Mouse (Mus musculus) heart, adult 9 months (tissue): Measurements from ENCODE around the gene Mocs2.
A peak's percentile ranks its signal among the peaks of the same experiment; 100 is the strongest.

Experiments used
- DNase-seq, 2 experiments: peaks; one replicate each; pipeline ENCODE4 v3.0.0; 2022; ENCODE audit warnings: low spot score in 2 of 2

Gene Mocs2

GRCm38 (mm10) chr13:114854023-114854422 lies 36.0 kb downstream of the Mocs2 start:
- DNase-seq: no peak

GRCm38 (mm10) chr13:114854428-114854827 lies 36.4 kb downstream of the Mocs2 start:
- no peak for DNase-seq

- peak; percentile 29 to 39 for DNase-seq
These were observed 37.7 kb downstream of the Mocs2 start for GRCm38 (mm10) chr13:114855573-114856268.

GRCm38 (mm10) chr13:114856269-114856627 lies 38.2 kb downstream of the Mocs2 start:
- no peak for DNase-seq

- no peak for DNase-seq
These were observed 39.5 kb downstream of the Mocs2 start for GRCm38 (mm10) chr13:114857525-114857924.

DNA sequence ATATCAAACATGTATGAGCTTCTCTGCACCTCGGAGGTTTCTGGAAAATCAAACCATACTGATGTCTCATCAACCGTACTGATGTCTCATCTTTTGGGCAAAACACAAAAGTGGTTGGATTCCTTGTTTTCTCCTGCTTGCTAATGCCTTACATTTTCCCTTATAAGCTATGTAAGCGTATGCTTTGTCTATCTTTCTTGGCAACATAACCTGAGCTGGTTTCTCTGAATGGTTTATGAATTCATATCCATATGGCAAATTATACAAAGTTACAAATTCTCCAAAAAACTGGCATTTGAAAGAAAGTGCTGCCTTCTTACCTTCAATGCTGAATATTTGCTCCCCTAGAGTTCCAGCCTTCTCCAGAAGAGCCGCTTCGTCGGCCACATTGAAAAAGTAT lies 56.7 kb downstream of the Mocs2 start:
- DNase-seq: no peak

- DNase-seq: no peak
These were observed 58.0 kb downstream of the Mocs2 start for GRCm38 (mm10) chr13:114876005-114876520.

DNA sequence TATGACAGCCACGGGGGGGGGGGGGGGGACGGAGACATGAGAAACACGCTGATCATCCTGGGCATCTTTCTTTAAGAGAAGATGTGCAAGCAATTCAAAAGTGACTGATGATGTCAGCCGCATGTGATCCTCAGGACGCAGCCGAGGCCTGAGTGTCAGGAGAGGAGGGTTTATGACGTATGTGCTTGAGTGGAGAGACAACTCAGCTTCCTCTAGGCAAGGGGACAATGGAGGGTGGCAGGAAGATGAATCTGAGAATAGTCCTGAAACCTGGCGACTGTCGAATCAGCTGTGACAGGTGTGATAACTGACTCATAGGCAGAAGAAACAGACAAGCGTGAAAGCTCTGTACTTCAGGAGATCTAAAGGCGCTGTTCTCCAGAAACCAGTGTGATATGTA lies 60.6 kb downstream of the Mocs2 start:
- DNase-seq: no peak
